Mouse (Mus musculus) forebrain, embryonic 13.5 days (tissue): ENCODE measurements around the gene BC067074. TPM values are rescaled to one million over a fixed set of nuclear protein-coding genes. Genes with fewer than 3 reads are reported as not detected.

Experiments
- ATAC-seq: fragments of 200-750 bp; cut with Nextera tagmentation; 2 replicates; pipeline ENCODE4 v1.8.0; 2017
- H3K27ac ChIP-seq: fragments of 300-500 bp; sonication (generic); 2 replicates; pipeline ENCODE4 v1.5.1; 2015; ENCODE audit warnings: inconsistent platforms, mild to moderate bottlenecking, moderate library complexity
- H3K27me3 ChIP-seq: fragments of 300-500 bp; sonication (generic); 2 replicates; pipeline ENCODE4 v1.6.1; 2015; ENCODE audit warnings: mild to moderate bottlenecking, inconsistent platforms
- H3K36me3 ChIP-seq: fragments of 300-500 bp; sonication (generic); 2 replicates; pipeline ENCODE4 v1.6.1; 2015; ENCODE audit warnings: mild to moderate bottlenecking, inconsistent platforms; ENCODE audit not compliant: poor library complexity, severe bottlenecking
- H3K4me1 ChIP-seq: fragments of 300-500 bp; sonication (generic); 2 replicates; pipeline ENCODE4 v1.6.1; 2015; ENCODE audit warnings: inconsistent platforms
- H3K4me2 ChIP-seq: fragments of 300-500 bp; sonication (generic); 2 replicates; pipeline ENCODE4 v1.6.1; 2015; ENCODE audit warnings: inconsistent platforms, mild to moderate bottlenecking, moderate library complexity
- H3K4me3 ChIP-seq: fragments of 300-500 bp; sonication (generic); 2 replicates; pipeline ENCODE4 v1.5.1; 2015; ENCODE audit warnings: mild to moderate bottlenecking, inconsistent platforms
- H3K9ac ChIP-seq: fragments of 300-500 bp; sonication (generic); 2 replicates; pipeline ENCODE4 v1.6.1; 2015; ENCODE audit warnings: mild to moderate bottlenecking, inconsistent platforms
- H3K9me3 ChIP-seq: fragments of 300-500 bp; sonication (generic); replicated peaks from 2 replicates; pipeline ENCODE4 v1.6.1; 2016; ENCODE audit warnings: inconsistent platforms
- WGBS: fragments of 180-500 bp; shearing (Covaris S2); methylation state at CpG from one replicate; pipeline ENCODE4 v1.1.7; 2015; 5-methylcytosine and 5-hydroxymethylcytosine counted together
- polyA plus RNA-seq: library from polyadenylated mRNA; unstranded; fragments of >200 nt; fragmentation: Nextera tagmentation; extraction: Ambion mirVana; gene quantifications from 2 replicates; pipeline ENCODE4 v1.2.1, GENCODE M21; 2015

BC067074 gene
- polyA plus RNA-seq, 1 experiment from 2014 or later, result 0.75 TPM

- Histone ChIP-seq H3K4me3 (no peak overlapping the region), H3K9ac (no peak overlapping the region), H3K4me1 (no peaks in the 10 kb centered on the region), H3K9me3 (no peaks in the 10 kb centered on the region), H3K27ac (no peak overlapping the region), H3K4me2 (no peak overlapping the region), H3K27me3 (no peaks in the 10 kb centered on the region), H3K36me3 (no peaks in the 10 kb centered on the region)
- no peak for ATAC-seq
- WGBS, result 99% methylated on average over 6 of the region's 6 CpGs
These were observed 100.4 kb downstream of the BC067074 start for GRCm38 (mm10) chr13:113393386-113393785.

- Histone ChIP-seq H3K4me2 (no peak overlapping the region), H3K4me3 (no peak overlapping the region), H3K9ac (no peak overlapping the region), H3K27ac (no peak overlapping the region), H3K27me3 (no peaks in the 10 kb centered on the region), H3K4me1 (no peaks in the 10 kb centered on the region), H3K36me3 (no peaks in the 10 kb centered on the region), H3K9me3 (no peaks in the 10 kb centered on the region)
- WGBS, result 92% methylated on average over 15 of the region's 15 CpGs
- ATAC-seq, result no peak
These were observed 101.6 kb downstream of the BC067074 start for GRCm38 (mm10) chr13:113394591-113394990.

- H3K27me3 ChIP-seq, result no peaks in the 10 kb centered on the region
- no peak overlapping the region for H3K4me2 ChIP-seq
- H3K4me3 ChIP-seq, result no peak overlapping the region
- no peak overlapping the region for H3K9ac ChIP-seq
- 84% methylated on average over 9 of the region's 9 CpGs for WGBS
- no peaks in the 10 kb centered on the region for H3K4me1 ChIP-seq
- no peak for ATAC-seq
- H3K27ac ChIP-seq, result no peak overlapping the region
- no peaks in the 10 kb centered on the region for H3K36me3 ChIP-seq
- no peaks in the 10 kb centered on the region for H3K9me3 ChIP-seq
These were observed 104.1 kb downstream of the BC067074 start for GRCm38 (mm10) chr13:113397006-113397520.

- ATAC-seq, result no peak
- H3K9ac ChIP-seq, result no peak overlapping the region
- 85% methylated on average over 4 of the region's 4 CpGs for WGBS
- H3K9me3 ChIP-seq, result no peaks in the 10 kb centered on the region
- H3K27ac ChIP-seq, result no peak overlapping the region
- H3K4me2 ChIP-seq, result no peak overlapping the region
- no peak overlapping the region for H3K4me3 ChIP-seq
- H3K27me3 ChIP-seq, result no peaks in the 10 kb centered on the region
- H3K36me3 ChIP-seq, result no peaks in the 10 kb centered on the region
- no peaks in the 10 kb centered on the region for H3K4me1 ChIP-seq
These were observed 108.5 kb downstream of the BC067074 start for GRCm38 (mm10) chr13:113401373-113402010.

- H3K27me3 ChIP-seq, result no peaks in the 10 kb centered on the region
- 93% methylated on average over 6 of the region's 6 CpGs for WGBS
- H3K9me3 ChIP-seq, result no peaks in the 10 kb centered on the region
These were observed 110.7 kb downstream of the BC067074 start for GRCm38 (mm10) chr13:113403706-113404105.

GRCm38 (mm10) chr13:113404172-113404571 lies 111.2 kb downstream of the BC067074 start:
- ATAC-seq, result no peak
- Histone ChIP-seq H3K27ac (no peak overlapping the region), H3K4me1 (no peaks in the 10 kb centered on the region), H3K4me2 (no peak overlapping the region), H3K4me3 (no peak overlapping the region), H3K9ac (no peak overlapping the region), H3K9me3 (no peaks in the 10 kb centered on the region), H3K27me3 (no peaks in the 10 kb centered on the region), H3K36me3 (no peaks in the 10 kb centered on the region)
- 94% methylated on average over 2 of the region's 2 CpGs for WGBS

More at GRCm38 (mm10) chr13:113403706-113404105, 110.7 kb downstream of the BC067074 start:
- Histone ChIP-seq H3K4me2 (no peak overlapping the region), H3K27ac (no peak overlapping the region), H3K4me1 (no peaks in the 10 kb centered on the region), H3K9ac (no peak overlapping the region), H3K36me3 (no peaks in the 10 kb centered on the region), H3K4me3 (no peak overlapping the region)
- no peak for ATAC-seq

GRCm38 (mm10) chr13:113409941-113410340 lies 117.0 kb downstream of the BC067074 start:
- Histone ChIP-seq H3K27me3 (no peaks in the 10 kb centered on the region), H3K36me3 (no peaks in the 10 kb centered on the region), H3K4me2 (no peak overlapping the region), H3K9me3 (no peaks in the 10 kb centered on the region), H3K27ac (no peak overlapping the region), H3K4me1 (no peaks in the 10 kb centered on the region), H3K9ac (no peak overlapping the region), H3K4me3 (no peak overlapping the region)
- ATAC-seq, result peak; percentile 86; the same call in 1 of the 2 replicates
- 68% methylated on average over 12 of the region's 12 CpGs for WGBS

- Histone ChIP-seq H3K36me3 (no peaks in the 10 kb centered on the region), H3K9me3 (no peaks in the 10 kb centered on the region), H3K4me2 (no peak overlapping the region), H3K4me1 (peaks cover 15% of the 10 kb centered on the region), H3K4me3 (no peak overlapping the region), H3K27me3 (no peaks in the 10 kb centered on the region), H3K9ac (no peak overlapping the region), H3K27ac (no peak overlapping the region)
- 89% methylated on average over 7 of the region's 7 CpGs for WGBS
- ATAC-seq, result no peak
These were observed 122.6 kb downstream of the BC067074 start for GRCm38 (mm10) chr13:113415527-113415926.

GRCm38 (mm10) chr13:113416986-113417385 lies 124.0 kb downstream of the BC067074 start:
- Histone ChIP-seq H3K4me3 (no peak overlapping the region), H3K4me2 (no peak overlapping the region), H3K27me3 (no peaks in the 10 kb centered on the region), H3K4me1 (peaks cover 15% of the 10 kb centered on the region), H3K9me3 (no peaks in the 10 kb centered on the region), H3K27ac (no peak overlapping the region), H3K36me3 (no peaks in the 10 kb centered on the region), H3K9ac (no peak overlapping the region)
- 91% methylated on average over 4 of the region's 4 CpGs for WGBS
- ATAC-seq, result no peak

- Histone ChIP-seq H3K27ac (peak overlapping the region; percentile 32; the same call in 1 of the 2 replicates), H3K9ac (no peak overlapping the region), H3K9me3 (no peaks in the 10 kb centered on the region), H3K4me3 (no peak overlapping the region), H3K36me3 (no peaks in the 10 kb centered on the region), H3K4me1 (peaks cover 15% of the 10 kb centered on the region), H3K4me2 (peak overlapping the region; percentile 21; the same call in 1 of the 2 replicates), H3K27me3 (no peaks in the 10 kb centered on the region)
- peak; percentile 91 for ATAC-seq
- WGBS, result 18% methylated on average over 9 of the region's 9 CpGs
These were observed 125.0 kb downstream of the BC067074 start for GRCm38 (mm10) chr13:113417757-113418483.

- ATAC-seq, result no peak
- no peak overlapping the region for H3K4me2 ChIP-seq
- no peaks in the 10 kb centered on the region for H3K27me3 ChIP-seq
- no peaks in the 10 kb centered on the region for H3K9me3 ChIP-seq
- no peaks in the 10 kb centered on the region for H3K36me3 ChIP-seq
- no peak overlapping the region for H3K4me3 ChIP-seq
- H3K27ac ChIP-seq, result no peak overlapping the region
- H3K9ac ChIP-seq, result no peak overlapping the region
- H3K4me1 ChIP-seq, result peaks cover 15% of the 10 kb centered on the region
- 56% methylated on average over 3 of the region's 3 CpGs for WGBS
These were observed 125.7 kb downstream of the BC067074 start for GRCm38 (mm10) chr13:113418632-113419031.

- Histone ChIP-seq H3K9ac (no peak overlapping the region), H3K27me3 (no peaks in the 10 kb centered on the region), H3K27ac (no peak overlapping the region), H3K4me1 (peaks cover 15% of the 10 kb centered on the region), H3K36me3 (no peaks in the 10 kb centered on the region), H3K4me2 (no peak overlapping the region), H3K4me3 (no peak overlapping the region), H3K9me3 (no peaks in the 10 kb centered on the region)
- no peak for ATAC-seq
- WGBS, result 84% methylated on average over 3 of the region's 3 CpGs
These were observed 128.5 kb downstream of the BC067074 start for GRCm38 (mm10) chr13:113421472-113421871.
